Mouse (Mus musculus): ENCODE measurements at regions not wholly inside any gene's neighbourhood (a gene's known extent, or its start where the extent isn't known, plus 50 kb on each side); places are given as distances from the start of the nearest gene placed in this dataset.

DNA sequence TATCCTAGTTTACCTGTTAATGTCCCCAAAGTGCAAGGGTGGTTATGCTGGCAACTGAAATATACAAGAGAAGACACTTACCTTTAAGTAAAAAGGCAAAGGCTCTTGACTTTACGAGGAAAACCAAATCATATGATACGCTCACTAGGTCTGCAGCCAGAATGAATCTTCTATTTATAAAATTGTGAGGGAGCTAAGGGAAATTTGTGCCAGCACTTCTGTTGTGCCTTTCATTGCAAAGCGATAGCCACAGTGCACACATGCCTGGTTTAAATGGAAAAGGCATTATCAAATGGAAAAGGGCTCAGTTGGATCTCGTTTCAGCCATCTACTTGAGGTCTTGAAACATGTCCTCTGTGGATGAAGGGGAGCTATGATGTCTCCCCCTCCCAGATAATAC is 236.1 kb upstream of the Atp5g3 start:
- Histone ChIP-seq H3K27ac (replicated peaks; ENCODE audit: low read depth, low read length) (no peak overlapping the region), H3K9me3 (ENCODE audit: control insufficient read depth, low read length) (no peaks in the 10 kb centered on the region), H3K36me3 (ENCODE audit: control insufficient read depth, insufficient read depth, low read length) (no peaks in the 10 kb centered on the region), H3K9ac (ENCODE audit: low read depth, low read length, severe bottlenecking) (no peak overlapping the region), H3K4me1 (ENCODE audit: control insufficient read depth, insufficient read depth, low read length) (no peaks in the 10 kb centered on the region), H3K4me3 (replicated peaks; ENCODE audit: low read length) (no peak overlapping the region), H3K4me2 (replicated peaks; ENCODE audit: low read depth, low read length, severe bottlenecking) (no peak overlapping the region), H3K27me3 (ENCODE audit: control insufficient read depth, insufficient read depth, low read length) (no peaks in the 10 kb centered on the region)
- ATAC-seq (ENCODE audit: low FRiP score, low read depth) (no peak), DNase-seq (ENCODE audit: low spot score) (no peak)
- WGBS = 75% methylated on average over 4 of the region's 4 CpGs
- TF ChIP-seq POLR2A (IDR thresholded peaks at IDR 0.05; ENCODE audit: borderline replicate concordance, extremely low read depth, insufficient read depth, insufficient read length) = no peak

DNA sequence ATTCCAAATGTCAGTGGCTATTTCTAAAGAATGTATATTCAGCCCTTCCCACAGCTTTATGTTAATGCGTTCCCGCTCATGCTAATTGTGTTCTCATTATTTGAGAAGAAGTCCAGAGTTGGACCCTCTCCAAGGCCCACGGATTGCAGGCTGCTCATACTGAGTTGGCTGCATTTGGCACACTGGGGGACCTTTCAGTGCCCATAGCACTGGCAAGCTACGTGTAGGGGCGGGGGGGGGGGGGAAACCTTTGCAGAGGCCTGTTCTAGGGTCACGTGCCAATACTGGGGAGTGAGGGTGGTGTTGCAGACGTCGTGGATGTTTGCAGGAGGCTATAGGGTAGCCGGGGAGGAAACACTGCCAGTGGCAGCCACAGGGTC is 225.5 kb upstream of the Atp5g3 start:
- DNase-seq (ENCODE audit: low spot score) (no peak), ATAC-seq (ENCODE audit: low FRiP score, low read depth) (no peak)
- no peaks in the 10 kb centered on the region for H3K9me3 ChIP-seq (ENCODE audit: control insufficient read depth, low read length)
- H3K4me1 ChIP-seq (ENCODE audit: control insufficient read depth, insufficient read depth, low read length) = peaks cover 6% of the 10 kb centered on the region; the same call in 1 of the 2 replicates
- H3K27ac ChIP-seq (replicated peaks; ENCODE audit: low read depth, low read length) = no peak overlapping the region
- no peak overlapping the region for H3K4me3 ChIP-seq (replicated peaks; ENCODE audit: low read length)
- H3K9ac ChIP-seq (ENCODE audit: low read depth, low read length, severe bottlenecking) = no peak overlapping the region
- H3K4me2 ChIP-seq (replicated peaks; ENCODE audit: low read depth, low read length, severe bottlenecking) = no peak overlapping the region
- WGBS = 23% methylated on average over 9 of the region's 9 CpGs
- no peak for TF ChIP-seq POLR2A (IDR thresholded peaks at IDR 0.05; ENCODE audit: borderline replicate concordance, extremely low read depth, insufficient read depth, insufficient read length)
- no peaks in the 10 kb centered on the region for H3K36me3 ChIP-seq (ENCODE audit: control insufficient read depth, insufficient read depth, low read length)
- no peaks in the 10 kb centered on the region for H3K27me3 ChIP-seq (ENCODE audit: control insufficient read depth, insufficient read depth, low read length)

DNA sequence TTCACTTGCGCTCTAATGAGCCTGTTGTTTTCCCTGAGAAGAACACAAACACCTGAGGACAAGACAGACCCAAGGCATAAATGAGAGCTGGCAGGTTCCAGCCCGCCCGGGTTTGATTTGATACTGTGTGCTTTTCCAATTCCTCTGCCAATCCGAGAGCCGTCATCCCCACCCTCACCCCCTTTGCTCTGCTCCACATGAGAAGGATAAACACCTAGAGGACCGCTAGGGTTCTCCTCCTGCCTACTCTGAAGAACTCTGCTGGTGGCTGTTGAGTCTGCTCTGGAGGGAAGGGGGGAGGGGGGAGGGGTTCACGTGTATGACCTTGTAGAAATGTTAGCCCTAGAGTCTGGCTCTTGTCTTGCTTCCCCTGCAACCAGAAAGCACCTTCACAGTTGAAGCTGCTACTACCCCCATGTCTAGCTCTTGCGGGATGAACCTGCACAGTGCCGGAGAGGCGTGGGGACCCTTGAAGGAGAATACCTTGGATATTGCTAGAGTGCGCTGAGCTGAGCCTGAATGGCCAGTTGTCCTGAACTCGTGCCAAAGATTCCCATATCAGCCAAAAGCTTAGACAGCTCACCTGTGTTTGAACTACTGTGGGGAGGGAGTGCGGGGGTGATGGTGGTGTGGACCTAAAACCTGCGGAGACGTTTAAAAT is 225.0 kb upstream of the Atp5g3 start:
- no peak for TF ChIP-seq POLR2A (IDR thresholded peaks at IDR 0.05; ENCODE audit: borderline replicate concordance, extremely low read depth, insufficient read depth, insufficient read length)
- H3K9me3 ChIP-seq (ENCODE audit: control insufficient read depth, low read length) = no peaks in the 10 kb centered on the region
- no peak overlapping the region for H3K4me2 ChIP-seq (replicated peaks; ENCODE audit: low read depth, low read length, severe bottlenecking)
- peaks cover 6% of the 10 kb centered on the region; the same call in 1 of the 2 replicates for H3K4me1 ChIP-seq (ENCODE audit: control insufficient read depth, insufficient read depth, low read length)
- H3K27me3 ChIP-seq (ENCODE audit: control insufficient read depth, insufficient read depth, low read length) = no peaks in the 10 kb centered on the region
- H3K4me3 ChIP-seq (replicated peaks; ENCODE audit: low read length) = no peak overlapping the region
- DNase-seq (ENCODE audit: low spot score) (no peak), ATAC-seq (ENCODE audit: low FRiP score, low read depth) (no peak)
- 40% methylated on average over 15 of the region's 15 CpGs for WGBS
- H3K36me3 ChIP-seq (ENCODE audit: control insufficient read depth, insufficient read depth, low read length) = no peaks in the 10 kb centered on the region
- H3K27ac ChIP-seq (replicated peaks; ENCODE audit: low read depth, low read length) = no peak overlapping the region
- H3K9ac ChIP-seq (ENCODE audit: low read depth, low read length, severe bottlenecking) = no peak overlapping the region

DNA sequence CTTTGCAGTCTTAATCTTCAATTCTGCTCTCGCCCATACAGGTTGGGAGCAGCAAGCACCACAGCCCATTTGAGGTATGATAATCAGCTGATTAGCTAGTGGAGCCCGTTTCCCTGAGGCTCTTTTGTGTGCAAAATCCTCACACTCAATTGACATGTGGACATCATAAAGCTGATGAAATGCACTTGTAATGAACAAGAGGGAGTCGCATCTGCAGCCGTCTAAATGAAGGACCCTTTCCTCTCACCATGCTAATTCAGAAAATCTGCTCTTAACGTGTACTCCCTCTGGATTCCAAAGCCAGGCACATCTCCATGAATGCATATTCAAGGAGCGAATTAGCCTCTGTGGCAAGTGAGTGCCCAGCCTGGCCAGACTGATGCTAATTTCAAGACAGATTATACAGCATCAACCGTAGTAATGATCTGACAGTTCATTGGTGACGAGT is 219.0 kb upstream of the Atp5g3 start:
- TF ChIP-seq POLR2A (IDR thresholded peaks at IDR 0.05; ENCODE audit: borderline replicate concordance, extremely low read depth, insufficient read depth, insufficient read length) = no peak
- peaks cover 17% of the 10 kb centered on the region for H3K4me1 ChIP-seq (ENCODE audit: control insufficient read depth, insufficient read depth, low read length)
- no peak overlapping the region for H3K9ac ChIP-seq (ENCODE audit: low read depth, low read length, severe bottlenecking)
- DNase-seq (ENCODE audit: low spot score) (no peak), ATAC-seq (ENCODE audit: low FRiP score, low read depth) (no peak)
- no peak overlapping the region for H3K4me3 ChIP-seq (replicated peaks; ENCODE audit: low read length)
- no peaks in the 10 kb centered on the region for H3K36me3 ChIP-seq (ENCODE audit: control insufficient read depth, insufficient read depth, low read length)
- WGBS = 19% methylated on average over 8 of the region's 8 CpGs
- H3K27me3 ChIP-seq (ENCODE audit: control insufficient read depth, insufficient read depth, low read length) = 0 out of 2 replicates have a peak, but pooled peaks cover 8% of the 10 kb centered on the region
- no peak overlapping the region for H3K4me2 ChIP-seq (replicated peaks; ENCODE audit: low read depth, low read length, severe bottlenecking)
- H3K27ac ChIP-seq (replicated peaks; ENCODE audit: low read depth, low read length) = no peak overlapping the region
- H3K9me3 ChIP-seq (ENCODE audit: control insufficient read depth, low read length) = no peaks in the 10 kb centered on the region

DNA sequence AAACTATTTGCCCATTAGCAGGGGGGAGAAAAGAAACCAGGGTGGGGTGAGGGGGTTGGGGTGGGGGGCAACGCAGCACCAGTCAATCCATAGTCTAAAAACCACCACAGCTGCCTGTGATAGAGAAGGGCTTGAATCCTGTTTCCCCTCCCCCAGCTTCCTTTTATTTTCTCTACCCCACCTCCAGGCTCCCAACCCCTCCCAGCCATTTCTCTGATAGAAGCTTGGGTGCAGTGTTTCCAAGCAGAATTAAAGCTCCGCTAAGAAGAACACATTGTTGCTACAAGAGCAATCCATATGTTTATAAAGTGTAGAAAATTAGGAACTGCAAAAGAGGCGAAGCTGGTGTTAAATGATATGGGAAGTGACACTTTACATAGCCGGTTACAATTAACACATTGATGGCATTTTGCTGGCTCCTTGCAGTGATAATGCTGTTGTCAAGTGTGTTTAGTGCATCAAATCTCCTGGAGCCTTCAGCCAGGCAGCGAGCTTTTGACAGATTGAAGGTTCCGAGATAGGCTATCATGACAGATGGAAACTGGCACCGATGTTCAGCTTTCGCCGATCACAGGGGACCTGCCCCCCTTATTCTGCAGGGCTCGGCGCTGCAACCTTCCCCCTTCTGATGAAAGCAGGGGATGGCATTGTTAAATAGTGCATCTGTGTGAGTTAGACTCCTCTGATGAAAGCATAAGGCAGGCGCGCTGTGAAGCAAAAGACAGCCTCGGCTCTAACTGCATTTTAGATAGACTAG is 217.8 kb upstream of the Atp5g3 start:
- Histone ChIP-seq H3K27me3 (ENCODE audit: control insufficient read depth, insufficient read depth, low read length) (0 out of 2 replicates have a peak, but pooled peaks cover 8% of the 10 kb centered on the region), H3K4me1 (ENCODE audit: control insufficient read depth, insufficient read depth, low read length) (peaks cover 17% of the 10 kb centered on the region), H3K36me3 (ENCODE audit: control insufficient read depth, insufficient read depth, low read length) (no peaks in the 10 kb centered on the region), H3K9ac (ENCODE audit: low read depth, low read length, severe bottlenecking) (peak overlapping the region; percentile 36; the same call in 1 of the 2 replicates), H3K9me3 (ENCODE audit: control insufficient read depth, low read length) (no peaks in the 10 kb centered on the region), H3K4me3 (replicated peaks; ENCODE audit: low read length) (peak overlapping the region; percentile 27), H3K27ac (replicated peaks; ENCODE audit: low read depth, low read length) (no peak overlapping the region), H3K4me2 (replicated peaks; ENCODE audit: low read depth, low read length, severe bottlenecking) (peak overlapping the region; percentile 48)
- no peak for TF ChIP-seq POLR2A (IDR thresholded peaks at IDR 0.05; ENCODE audit: borderline replicate concordance, extremely low read depth, insufficient read depth, insufficient read length)
- DNase-seq (ENCODE audit: low spot score) (no peak), ATAC-seq (ENCODE audit: low FRiP score, low read depth) (no peak)
- 2% methylated on average over 14 of the region's 14 CpGs for WGBS

All from limb, embryonic 14.5 days (tissue).